Mouse (Mus musculus): Measurements from ENCODE around the gene Ifngr1.

DNA sequence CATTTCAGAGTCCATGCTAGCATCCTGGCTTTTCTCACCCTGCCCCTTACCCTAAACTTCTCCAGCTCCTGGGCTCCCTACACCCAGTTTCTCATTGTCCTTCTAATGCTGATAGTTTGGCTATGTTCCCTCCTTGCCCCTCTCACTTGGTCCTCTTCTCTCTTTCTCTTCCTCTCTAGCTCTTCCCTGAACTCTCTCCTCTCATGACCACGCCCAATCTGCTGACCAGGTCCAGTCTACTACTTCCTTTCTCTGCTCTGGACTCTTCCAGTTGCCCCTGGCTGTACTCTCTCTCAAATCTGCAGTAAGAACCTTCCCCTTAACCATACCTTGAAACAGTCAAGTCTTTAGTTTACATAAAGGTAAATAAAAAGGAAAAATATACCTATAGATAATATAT is 43.7 kb upstream of the Ifngr1 start:
- no peak for TF ChIP-seq POLR2A (IDR thresholded peaks at IDR 0.05; ENCODE audit: extremely low read depth, insufficient read depth, low read length)
- no peak for TF ChIP-seq CTCF (IDR thresholded peaks at IDR 0.05; ENCODE audit: extremely low read depth, insufficient read depth, low read length)
